In genomic region chr11:101485509-101486028, GRCm38 (mm10) we compare ENCODE assay signal across 13 mouse cellular contexts. TPM values are rescaled to one million over a fixed set of nuclear protein-coding genes. Genes with fewer than 3 reads are reported as not detected.
DNase-seq lines count a peak whose midpoint lies in the region; ATAC-seq and TF ChIP-seq lines count a peak whose summit lies in the region.
"Had no signal": no experiment of that assay in that cellular context is flagged by ENCODE, and none has a peak within 500 bp of the region (broad histone marks: within the 10 kb centered on the region; RNA-seq: fewer than 3 reads in every experiment).

No protein-coding gene starts in this region.

- H3K4me1 ChIP-seq in midbrain, embryonic 10.5 days, result peaks cover 31% of the 10 kb centered on the region
- H3K4me1 ChIP-seq in midbrain, postnatal 0 days (ENCODE audit: insufficient read depth, low read length), result no peaks in the 10 kb centered on the region
- H3K4me1 ChIP-seq in embryonic facial prominence, embryonic 12.5 days, result no peaks in the 10 kb centered on the region
- 0 out of 2 replicates have a peak, but pooled peaks cover 2% of the 10 kb centered on the region for H3K4me1 ChIP-seq in intestine, postnatal 0 days (replicated peaks; ENCODE audit: control insufficient read depth, insufficient read depth, low read length)

- ATAC-seq in midbrain, postnatal 0 days (ENCODE audit: low FRiP score), result no peak
- ATAC-seq in embryonic facial prominence, embryonic 12.5 days (ENCODE audit: insufficient number of reproducible peaks, insufficient read depth, low FRiP score, low TSS enrichment), result no peak
- ATAC-seq in intestine, postnatal 0 days, result no peak

- peaks cover 44% of the 10 kb centered on the region for H3K36me3 ChIP-seq in midbrain, embryonic 10.5 days
- H3K36me3 ChIP-seq in midbrain, postnatal 0 days (ENCODE audit: insufficient read depth, low read length), result no peaks in the 10 kb centered on the region
- peaks cover 16% of the 10 kb centered on the region; the same call in 1 of the 2 replicates for H3K36me3 ChIP-seq in embryonic facial prominence, embryonic 12.5 days
- H3K36me3 ChIP-seq in intestine, postnatal 0 days (ENCODE audit: control insufficient read depth, insufficient read depth), result peaks cover 21% of the 10 kb centered on the region; the same call in 1 of the 2 replicates
- H3K36me3 ChIP-seq in myocyte (ENCODE audit: control insufficient read depth, insufficient read depth), result peaks cover 3% of the 10 kb centered on the region

- 48% methylated on average over 6 of the region's 6 CpGs for WGBS in midbrain, embryonic 10.5 days
- WGBS in midbrain, postnatal 0 days, result 34% methylated on average over 6 of the region's 6 CpGs
- 63% methylated on average over 6 of the region's 6 CpGs for WGBS in embryonic facial prominence, embryonic 12.5 days
- WGBS in intestine, postnatal 0 days, result 31% methylated on average over 6 of the region's 6 CpGs

- no peaks in the 10 kb centered on the region for H3K79me2 ChIP-seq in myocyte (ENCODE audit: control insufficient read depth, insufficient read depth)

- no peak overlapping the region for H3K4me3 ChIP-seq in midbrain, embryonic 10.5 days
- H3K4me3 ChIP-seq in midbrain, postnatal 0 days (ENCODE audit: low read depth, low read length), result no peak overlapping the region
- no peak overlapping the region for H3K4me3 ChIP-seq in embryonic facial prominence, embryonic 12.5 days
- H3K4me3 ChIP-seq in intestine, postnatal 0 days (ENCODE audit: low read depth, low read length), result no peak overlapping the region
- H3K4me3 ChIP-seq in myocyte, result no peak overlapping the region

- peak overlapping the region; percentile 79 for H3K27ac ChIP-seq in midbrain, embryonic 10.5 days (replicated peaks)
- no peak overlapping the region for H3K27ac ChIP-seq in midbrain, postnatal 0 days (ENCODE audit: low read depth, low read length)
- H3K27ac ChIP-seq in embryonic facial prominence, embryonic 12.5 days, result peak overlapping the region; percentile 17; the same call in 1 of the 2 replicates
- H3K27ac ChIP-seq in intestine, postnatal 0 days (ENCODE audit: low read depth, low read length), result peak overlapping the region; percentile 21; the same call in 1 of the 2 replicates

- no peak for TF ChIP-seq POLR2A in myocyte (IDR thresholded peaks at IDR 0.05; ENCODE audit: insufficient read length, low read depth)

- no peak for DNase-seq in midbrain, embryonic 10.5 days (ENCODE audit: low spot score)
- no peak for DNase-seq in midbrain, postnatal 0 days (ENCODE audit: low spot score)
- no peak for DNase-seq in T-cell, adult 2 months (ENCODE audit: low spot score)
- DNase-seq in thymus, postnatal 10 days (ENCODE audit: low spot score in 2 of 2), result no peak
- no peak for DNase-seq in adrenal gland, adult 18-20 months (ENCODE audit: low spot score in 2 of 2)
- DNase-seq: adrenal gland, postnatal 36 days; gastrocnemius, postnatal 14 days; kidney, adult 9 months; left cerebral cortex, postnatal 4 days; spleen, adult 18-20 months had no signal

- no peaks in the 10 kb centered on the region for H3K27me3 ChIP-seq in midbrain, embryonic 10.5 days (ENCODE audit: low read depth, poor library complexity, severe bottlenecking)
- H3K27me3 ChIP-seq in midbrain, postnatal 0 days (ENCODE audit: insufficient read depth, low read length), result no peaks in the 10 kb centered on the region
- H3K27me3 ChIP-seq in embryonic facial prominence, embryonic 12.5 days, result no peaks in the 10 kb centered on the region
- H3K27me3 ChIP-seq in intestine, postnatal 0 days (replicated peaks; ENCODE audit: control insufficient read depth, insufficient read depth, low read length), result no peaks in the 10 kb centered on the region
- no peaks in the 10 kb centered on the region for H3K27me3 ChIP-seq in myocyte (ENCODE audit: control insufficient read depth, insufficient read depth, insufficient read length)

- no peak overlapping the region for H3K4me2 ChIP-seq in midbrain, postnatal 0 days (ENCODE audit: low read depth, low read length, poor library complexity, severe bottlenecking)
- no peak overlapping the region for H3K4me2 ChIP-seq in embryonic facial prominence, embryonic 12.5 days (replicated peaks)
- H3K4me2 ChIP-seq in intestine, postnatal 0 days (replicated peaks; ENCODE audit: low read depth), result no peak overlapping the region
- H3K4me2 ChIP-seq in myocyte (ENCODE audit: low read depth), result no peak overlapping the region

- H3ac ChIP-seq in myocyte (ENCODE audit: control insufficient read depth, insufficient read length), result no peak overlapping the region

- no peaks in the 10 kb centered on the region for H3K9me3 ChIP-seq in midbrain, embryonic 10.5 days (replicated peaks)
- H3K9me3 ChIP-seq in midbrain, postnatal 0 days (ENCODE audit: low read length), result no peaks in the 10 kb centered on the region
- H3K9me3 ChIP-seq in embryonic facial prominence, embryonic 12.5 days, result no peaks in the 10 kb centered on the region
- H3K9me3 ChIP-seq in intestine, postnatal 0 days (ENCODE audit: control insufficient read depth), result no peaks in the 10 kb centered on the region

- TF ChIP-seq CTCF in midbrain, postnatal 0 days (IDR thresholded peaks at IDR 0.05), result no peak
- no peak for TF ChIP-seq CTCF in intestine, postnatal 0 days (IDR thresholded peaks at IDR 0.05; ENCODE audit: low read depth)

- H3K9ac ChIP-seq in midbrain, postnatal 0 days (replicated peaks; ENCODE audit: low read length, poor library complexity, severe bottlenecking), result no peak overlapping the region; the same call in 1 of the 2 replicates
- no peak overlapping the region for H3K9ac ChIP-seq in embryonic facial prominence, embryonic 12.5 days
- no peak overlapping the region for H3K9ac ChIP-seq in intestine, postnatal 0 days (ENCODE audit: low read depth, low read length)

TF ChIP-seq in myocyte, 11 proteins besides CTCF, POLR2A, EP300 and RAD21:
- no peak for TF ChIP-seq CEBPB (IDR thresholded peaks at IDR 0.05; ENCODE audit: insufficient read depth, poor library complexity, severe bottlenecking)
- no peak for TF ChIP-seq SRF (IDR thresholded peaks at IDR 0.05; ENCODE audit: control insufficient read depth, insufficient read length, low read depth)
- peak in 2 of 3 experiments; percentile 59 to 81 for TF ChIP-seq MYOD1 (IDR thresholded peaks at IDR 0.05; ENCODE audit: control insufficient read depth in 1 of 3, insufficient read length in 2 of 3, low read depth in 2 of 3)
- peak; percentile 64 for TF ChIP-seq TCF3 (IDR thresholded peaks at IDR 0.05; ENCODE audit: insufficient read length, low read depth)
- peak in 2 of 3 experiments; percentile 69 to 79 for TF ChIP-seq MYOG (IDR thresholded peaks at IDR 0.05; ENCODE audit: control insufficient read depth in 1 of 3, insufficient read depth in 1 of 3, insufficient read length in 2 of 3, low read depth in 2 of 3)

RNA-seq across cellular contexts. Expression of gene Vat1, which starts 19.5 kb away (rescaled TPM):
- polyA plus RNA-seq in midbrain, embryonic 10.5 days (2016; fragmentation: Nextera tagmentation; extraction: Ambion mirVana), result 36.1 and 47.7 TPM in 2 replicates
- total RNA-seq in midbrain, postnatal 0 days (2014; rRNA removed), result 313 and 334 TPM in 2 replicates
- polyA plus RNA-seq in midbrain, postnatal 0 days (2015; fragmentation: Nextera tagmentation; extraction: Ambion mirVana), result 143 and 146 TPM in 2 replicates
- polyA plus RNA-seq in embryonic facial prominence, embryonic 12.5 days (2016; fragmentation: Nextera tagmentation; extraction: Ambion mirVana), result 32.2 and 35.4 TPM in 2 replicates
- polyA plus RNA-seq in intestine, postnatal 0 days (2015; fragmentation: Nextera tagmentation; extraction: Ambion mirVana), result 94.5 and 95.6 TPM in 2 replicates
- 283 TPM for polyA plus RNA-seq in myocyte (2012; fragmentation: generic; extraction: Trizol)
- 100 to 1,000 TPM; 126 TPM for total RNA-seq in adrenal gland, adult 18-20 months (2021)

RNA-seq across cellular contexts. Expression of gene Rnd2, which starts 20.8 kb away (rescaled TPM):
- polyA plus RNA-seq in midbrain, embryonic 10.5 days (2016; fragmentation: Nextera tagmentation; extraction: Ambion mirVana), result 38.8 and 57.7 TPM in 2 replicates
- 90.5 and 96.3 TPM in 2 replicates for total RNA-seq in midbrain, postnatal 0 days (2014; rRNA removed)
- polyA plus RNA-seq in midbrain, postnatal 0 days (2015; fragmentation: Nextera tagmentation; extraction: Ambion mirVana), result 95.7 and 104 TPM in 2 replicates
- 15.2 and 17.2 TPM in 2 replicates for polyA plus RNA-seq in embryonic facial prominence, embryonic 12.5 days (2016; fragmentation: Nextera tagmentation; extraction: Ambion mirVana)
- 27.8 and 31.9 TPM in 2 replicates for polyA plus RNA-seq in intestine, postnatal 0 days (2015; fragmentation: Nextera tagmentation; extraction: Ambion mirVana)
- polyA plus RNA-seq in myocyte (2012; fragmentation: generic; extraction: Trizol), result 20.9 TPM
- 10 to 100 TPM in 1 of 2 experiments, 1 to 10 TPM in 1; 9.8 to 14.9 TPM for total RNA-seq in adrenal gland, adult 18-20 months (2021)

RNA-seq across cellular contexts. Expression of gene Ifi35, which starts 37.4 kb away (rescaled TPM):
- polyA plus RNA-seq in midbrain, embryonic 10.5 days (2016; fragmentation: Nextera tagmentation; extraction: Ambion mirVana), result 3.2 and 4.0 TPM in 2 replicates
- total RNA-seq in midbrain, postnatal 0 days (2014; rRNA removed), result 1.9 and 3.3 TPM in 2 replicates
- 4.5 TPM in 2 replicates for polyA plus RNA-seq in midbrain, postnatal 0 days (2015; fragmentation: Nextera tagmentation; extraction: Ambion mirVana)
- polyA plus RNA-seq in embryonic facial prominence, embryonic 12.5 days (2016; fragmentation: Nextera tagmentation; extraction: Ambion mirVana), result 5.9 and 6.1 TPM in 2 replicates
- polyA plus RNA-seq in intestine, postnatal 0 days (2015; fragmentation: Nextera tagmentation; extraction: Ambion mirVana), result 100 and 102 TPM in 2 replicates
- polyA plus RNA-seq in myocyte (2012; fragmentation: generic; extraction: Trizol), result 24.8 TPM
- total RNA-seq in adrenal gland, adult 18-20 months (2021), result 10 to 100 TPM; 30.0 to 38.8 TPM

RNA-seq across cellular contexts. Expression of gene Rpl27, which starts 43.5 kb away (rescaled TPM):
- polyA plus RNA-seq in midbrain, embryonic 10.5 days (2016; fragmentation: Nextera tagmentation; extraction: Ambion mirVana), result 382 and 448 TPM in 2 replicates
- total RNA-seq in midbrain, postnatal 0 days (2014; rRNA removed), result 605 and 614 TPM in 2 replicates
- 227 and 260 TPM in 2 replicates for polyA plus RNA-seq in midbrain, postnatal 0 days (2015; fragmentation: Nextera tagmentation; extraction: Ambion mirVana)
- polyA plus RNA-seq in embryonic facial prominence, embryonic 12.5 days (2016; fragmentation: Nextera tagmentation; extraction: Ambion mirVana), result 361 and 382 TPM in 2 replicates
- 240 and 241 TPM in 2 replicates for polyA plus RNA-seq in intestine, postnatal 0 days (2015; fragmentation: Nextera tagmentation; extraction: Ambion mirVana)
- 2,022 TPM for polyA plus RNA-seq in myocyte (2012; fragmentation: generic; extraction: Trizol)
- total RNA-seq in adrenal gland, adult 18-20 months (2021), result 10 to 100 TPM; 68.8 to 83.9 TPM
